Mouse (Mus musculus) CH12.LX (cell line): ENCODE measurements around the gene Gm9857. TPM values are rescaled to one million over a fixed set of nuclear protein-coding genes. Genes with fewer than 3 reads are reported as not detected.

ENCODE experiments used
- DNase-seq: peaks from one replicate; pipeline ENCODE4 v3.0.0-alpha.2; 2013; ENCODE audit errors: extremely low read depth
- H3K27ac ChIP-seq: 2 replicates; pipeline ENCODE4 v1.5.1; 2012; ENCODE audit warnings: low read depth, mild to moderate bottlenecking, control low read depth, moderate library complexity; ENCODE audit not compliant: insufficient read depth
- H3K27me3 ChIP-seq: replicated peaks from 2 replicates; pipeline ENCODE3; 2012; ENCODE audit warnings: inconsistent platforms
- H3K36me3 ChIP-seq, 2 experiments: replicated peaks in 1 of 2; 2 replicates each; pipeline versions ENCODE3 to v1.6.1; 2012; ENCODE audit warnings: inconsistent platforms in 1 of 2, low read length in 1 of 2, mild to moderate bottlenecking in 1 of 2, mixed read lengths in 1 of 2, moderate library complexity in 1 of 2; ENCODE audit not compliant: control insufficient read depth in 1 of 2, insufficient read depth in 1 of 2
- H3K4me1 ChIP-seq, 2 experiments: 2 replicates each; pipeline ENCODE4 v1.6.1; 2012; ENCODE audit warnings: inconsistent platforms in 1 of 2, moderate library complexity in 1 of 2; ENCODE audit not compliant: insufficient read depth in 2 of 2, control insufficient read depth in 1 of 2
- H3K4me2 ChIP-seq: 2 replicates; pipeline ENCODE4 v1.6.1; 2012; ENCODE audit warnings: low read depth, mild to moderate bottlenecking, control low read depth; ENCODE audit not compliant: poor library complexity, insufficient read depth, severe bottlenecking
- H3K4me3 ChIP-seq, 3 experiments: fragments of 150-350 bp in 1 of 3; sonication (generic) in 1 of 3; replicated peaks in 1 of 3; 2 replicates each; pipeline versions ENCODE3 to v1.5.1; 2011 to 2012; ENCODE audit warnings: low read depth in 2 of 3, low read length in 2 of 3, mild to moderate bottlenecking in 2 of 3, moderate library complexity in 2 of 3, control low read depth in 1 of 3, improper control_type of control experiment in 1 of 3, inconsistent platforms in 1 of 3, mixed read lengths in 1 of 3; ENCODE audit not compliant: poor library complexity in 1 of 3
- H3K79me2 ChIP-seq: replicated peaks from 2 replicates; pipeline ENCODE4 v1.6.1; 2012; ENCODE audit warnings: mild to moderate bottlenecking, moderate library complexity; ENCODE audit not compliant: control insufficient read depth, poor library complexity, insufficient read depth, severe bottlenecking; ENCODE audit errors: extremely low read depth
- H3K9ac ChIP-seq: 2 replicates; pipeline ENCODE4 v1.6.1; 2012; ENCODE audit warnings: low read depth, mild to moderate bottlenecking, control low read depth, moderate library complexity; ENCODE audit not compliant: insufficient read depth
- H3K9me3 ChIP-seq: replicated peaks from 2 replicates; pipeline ENCODE3; 2012; ENCODE audit warnings: low read length, inconsistent platforms, mixed read lengths
- CHD1 ChIP-seq: IDR thresholded peaks from 2 replicates; pipeline ENCODE4 v1.6.1; 2012; ENCODE audit warnings: low read depth, low read length, improper control_type of control experiment, inconsistent platforms
- CTCF ChIP-seq, 2 experiments: IDR thresholded peaks in 1 of 2; conservative IDR thresholded peaks in 1 of 2; 2 replicates each; pipeline ENCODE4 v1.5.1; 2011 to 2012; ENCODE audit warnings: low read depth in 2 of 2, low read length in 2 of 2, improper control_type of control experiment in 1 of 2, inconsistent platforms in 1 of 2, mild to moderate bottlenecking in 1 of 2, moderate library complexity in 1 of 2
- ELF1 ChIP-seq: IDR thresholded peaks from 2 replicates; pipeline ENCODE4 v1.6.1; 2014; ENCODE audit warnings: low read depth, mild to moderate bottlenecking, inconsistent platforms, low read length, improper control_type of control experiment
- EP300 ChIP-seq: IDR thresholded peaks from 2 replicates; pipeline ENCODE4 v1.6.1; 2011; ENCODE audit warnings: low read length, improper control_type of control experiment
- ETS1 ChIP-seq: conservative IDR thresholded peaks from 2 replicates; pipeline ENCODE4 v1.6.1; 2012; ENCODE audit warnings: low read depth, mild to moderate bottlenecking, inconsistent platforms, low read length, improper control_type of control experiment, moderate library complexity
- GABPA ChIP-seq: IDR thresholded peaks from 2 replicates; pipeline ENCODE4 v1.6.1; 2012; ENCODE audit warnings: low read depth, low read length, improper control_type of control experiment, inconsistent platforms; ENCODE audit not compliant: insufficient replicate concordance
- IRF4 ChIP-seq: IDR thresholded peaks from 2 replicates; pipeline ENCODE4 v1.6.1; 2014; ENCODE audit warnings: low read depth, mild to moderate bottlenecking, inconsistent platforms, low read length, improper control_type of control experiment
- JUN ChIP-seq: IDR thresholded peaks from 2 replicates; pipeline ENCODE4 v1.6.1; 2011; ENCODE audit warnings: low read depth, mild to moderate bottlenecking, low read length, improper control_type of control experiment, moderate library complexity; ENCODE audit not compliant: insufficient read depth
- JUND ChIP-seq: conservative IDR thresholded peaks from 2 replicates; pipeline ENCODE4 v1.6.1; 2011; ENCODE audit warnings: low read depth, low read length, improper control_type of control experiment
- KAT2A ChIP-seq: IDR thresholded peaks from 2 replicates; pipeline ENCODE4 v1.6.1; 2012; ENCODE audit warnings: low read length, improper control_type of control experiment, inconsistent platforms; ENCODE audit not compliant: insufficient replicate concordance
- MAX ChIP-seq: IDR thresholded peaks from 2 replicates; pipeline ENCODE4 v1.6.1; 2011; ENCODE audit warnings: low read length, improper control_type of control experiment
- MAZ ChIP-seq: IDR thresholded peaks from 2 replicates; pipeline ENCODE4 v1.6.1; 2012; ENCODE audit warnings: low read depth, mild to moderate bottlenecking, inconsistent platforms, low read length, improper control_type of control experiment, moderate library complexity
- MXI1 ChIP-seq: IDR thresholded peaks from 2 replicates; pipeline ENCODE4 v1.6.1; 2011; ENCODE audit warnings: mild to moderate bottlenecking, low read depth, low read length, improper control_type of control experiment
- NELFE ChIP-seq: IDR thresholded peaks from 2 replicates; pipeline ENCODE4 v1.6.1; 2011; ENCODE audit warnings: low read depth, low read length, improper control_type of control experiment
- POLR2A ChIP-seq: IDR thresholded peaks from 2 replicates; pipeline ENCODE4 v1.6.1; 2011; ENCODE audit warnings: low read depth, mild to moderate bottlenecking, improper control_type of control experiment, low read length
- RCOR1 ChIP-seq: conservative IDR thresholded peaks from 2 replicates; pipeline ENCODE4 v1.6.1; 2012; ENCODE audit warnings: low read depth, mild to moderate bottlenecking, inconsistent platforms, low read length, improper control_type of control experiment
- SIN3A ChIP-seq: IDR thresholded peaks from 2 replicates; pipeline ENCODE4 v1.6.1; 2012; ENCODE audit warnings: low read length, improper control_type of control experiment, inconsistent platforms
- SMC3 ChIP-seq: IDR thresholded peaks from 2 replicates; pipeline ENCODE4 v1.6.1; 2011; ENCODE audit warnings: low read depth, low read length, improper control_type of control experiment
- TCF12 ChIP-seq: IDR thresholded peaks from 2 replicates; pipeline ENCODE4 v1.6.1; 2014; ENCODE audit warnings: low read depth, mild to moderate bottlenecking, inconsistent platforms, low read length, improper control_type of control experiment
- USF1 ChIP-seq: IDR thresholded peaks from 2 replicates; pipeline ENCODE4 v1.6.1; 2014; ENCODE audit warnings: low read depth, mild to moderate bottlenecking, inconsistent platforms, low read length, improper control_type of control experiment
- USF2 ChIP-seq: conservative IDR thresholded peaks from 2 replicates; pipeline ENCODE4 v1.6.1; 2011; ENCODE audit warnings: low read depth, low read length, improper control_type of control experiment
- ZC3H11A ChIP-seq: IDR thresholded peaks from 2 replicates; pipeline ENCODE4 v1.6.1; 2012; ENCODE audit warnings: low read depth, mild to moderate bottlenecking, inconsistent platforms, low read length, improper control_type of control experiment
- ZKSCAN1 ChIP-seq: IDR thresholded peaks from 2 replicates; pipeline ENCODE4 v1.6.1; 2012; ENCODE audit warnings: low read depth, inconsistent platforms, low read length, improper control_type of control experiment, borderline replicate concordance
- ZMIZ1 ChIP-seq: IDR thresholded peaks from 2 replicates; pipeline ENCODE4 v1.6.1; 2012; ENCODE audit warnings: low read depth, mild to moderate bottlenecking, inconsistent platforms, low read length, improper control_type of control experiment
- ZNF384 ChIP-seq: IDR thresholded peaks from 2 replicates; pipeline ENCODE4 v1.6.1; 2012; ENCODE audit warnings: low read depth, low read length, improper control_type of control experiment, inconsistent platforms
- dilution Hi-C: fragments of 300-500 bp; cut with MboI; formaldehyde crosslinking; loops from 2 replicates; pipeline ENCODE4 v1.14.3; 2020; ENCODE audit warnings: low sequenced_read_pairs; ENCODE audit not compliant: extremely low pct_unique_long_range_greater_than_20kb, extremely low pct_ligation_motif_present
- in situ Hi-C: fragments of 300-500 bp; cut with MboI; formaldehyde crosslinking; loops from 3 replicates; pipeline ENCODE4 v1.14.3; 2019; ENCODE audit warnings: low sequenced_read_pairs, low pct_ligation_motif_present, low pct_unique_long_range_greater_than_20kb, mixed read lengths
- polyA plus RNA-seq: library from polyadenylated mRNA; unstranded; fragments of >175 nt; gene quantifications from 2 replicates; pipeline ENCODE4 v1.2.1, GENCODE M21; 2012; ENCODE audit warnings: low read depth; ENCODE audit not compliant: insufficient read length
- total RNA-seq, 2 experiments: library from RNA; depleted of rRNA; stranded (reverse); fragments of 300-350 nt in 1 of 2; fragments of >200 nt in 1 of 2; gene quantifications; 2 replicates each; pipeline ENCODE4 v1.2.3; 2012 to 2014

The Gm9857 gene
- total and polyA plus RNA-seq, 3 experiments: not detected

GRCm38 (mm10) chr3:108926308-108926707 lies 13.9 kb downstream of the Gm9857 start:
- in situ Hi-C loops (no loop called here), dilution Hi-C loops (no loop called here)
- no peak for DNase-seq
- Histone ChIP-seq H3K27ac (no peak overlapping the region), H3K9me3 (no peaks in the 10 kb centered on the region), H3K27me3 (no peaks in the 10 kb centered on the region), H3K79me2 (no peaks in the 10 kb centered on the region), H3K36me3 (no peaks in the 10 kb centered on the region), H3K4me1 (peaks cover 4 to 14% of the 10 kb centered on the region in 2 experiments; a peak in 2 of 4 replicates), H3K4me3 (no peak overlapping the region), H3K4me2 (no peak overlapping the region), H3K9ac (no peak overlapping the region)
- TF ChIP-seq NELFE (no peak), MAX (no peak), EP300 (no peak), ETS1 (no peak), CTCF (conservative IDR thresholded peaks at IDR 0.05 in 1 of 2, IDR thresholded peaks at IDR 0.05 in 1 of 2; ENCODE audit: low read depth in 2 of 2, low read length in 2 of 2) (no peak), ZMIZ1 (no peak), USF2 (no peak), JUN (no peak), ZC3H11A (no peak), RCOR1 (no peak), ZKSCAN1 (no peak), JUND (no peak), MAZ (no peak), ZNF384 (no peak)

GRCm38 (mm10) chr3:108925677-108926076 lies 14.6 kb downstream of the Gm9857 start:
- TF ChIP-seq TCF12: no peak
- TF ChIP-seq POLR2A: no peak
- TF ChIP-seq USF1: no peak
- no peak for TF ChIP-seq CHD1
- TF ChIP-seq RCOR1: no peak
- TF ChIP-seq ELF1: no peak
- no peak for TF ChIP-seq JUND
- no peak for TF ChIP-seq IRF4
- TF ChIP-seq MXI1: no peak
- no peak for TF ChIP-seq JUN
- TF ChIP-seq GABPA: no peak
- no peak for TF ChIP-seq SIN3A
- no peak for TF ChIP-seq ZMIZ1
- no peak for TF ChIP-seq KAT2A
- no peak for TF ChIP-seq SMC3
- no peak for TF ChIP-seq MAX
- Histone ChIP-seq H3K4me1 (peaks cover 4 to 14% of the 10 kb centered on the region in 2 experiments; a peak in 2 of 4 replicates), H3K4me2 (no peak overlapping the region), H3K4me3 (no peak overlapping the region), H3K27me3 (no peaks in the 10 kb centered on the region), H3K9me3 (no peaks in the 10 kb centered on the region), H3K9ac (no peak overlapping the region), H3K79me2 (no peaks in the 10 kb centered on the region), H3K36me3 (no peaks in the 10 kb centered on the region), H3K27ac (no peak overlapping the region)
- dilution Hi-C loops: no loop called here
- in situ Hi-C loops: no loop called here
- no peak for DNase-seq
